ENCODE assay signal across 31 mouse cellular contexts in genomic region chr13:44559706-44560105, GRCm38 (mm10).
"Had no signal": no experiment of that assay in that cellular context is flagged by ENCODE, and none has a peak within 500 bp of the region (broad histone marks: within the 10 kb centered on the region; RNA-seq: fewer than 3 reads in every experiment).

No protein-coding gene starts in this region.

- H3K4me3 ChIP-seq: limb, embryonic 10.5 days; limb, embryonic 12.5 days; limb, embryonic 13.5 days; limb, embryonic 15.5 days; liver, embryonic 12.5 days; liver, embryonic 13.5 days; liver, embryonic 15.5 days; lung, embryonic 15.5 days; megakaryocyte, embryonic 14.5 days; midbrain, embryonic 10.5 days; midbrain, embryonic 12.5 days; midbrain, embryonic 13.5 days; midbrain, embryonic 15.5 days; myocyte had no signal

- H3K27ac ChIP-seq: limb, embryonic 10.5 days; limb, embryonic 12.5 days; limb, embryonic 13.5 days; limb, embryonic 15.5 days; liver, embryonic 12.5 days; liver, embryonic 13.5 days; liver, embryonic 14.5 days; liver, embryonic 15.5 days; lung, embryonic 15.5 days; macrophage; midbrain, embryonic 10.5 days; midbrain, embryonic 12.5 days; midbrain, embryonic 13.5 days; midbrain, embryonic 15.5 days had no signal

- ATAC-seq: liver, embryonic 12.5 days; liver, postnatal 0 days; lung, postnatal 0 days; midbrain, embryonic 13.5 days; midbrain, embryonic 15.5 days; midbrain, embryonic 16.5 days had no signal

- H3K36me3 ChIP-seq: limb, embryonic 10.5 days; limb, embryonic 12.5 days; limb, embryonic 13.5 days; limb, embryonic 15.5 days; liver, embryonic 12.5 days; liver, embryonic 13.5 days; liver, embryonic 15.5 days; lung, embryonic 15.5 days; midbrain, embryonic 10.5 days; midbrain, embryonic 12.5 days; midbrain, embryonic 13.5 days; midbrain, embryonic 15.5 days had no signal

- H3K4me1 ChIP-seq: liver, embryonic 12.5 days; liver, embryonic 13.5 days; liver, embryonic 15.5 days; lung, embryonic 15.5 days had no signal

- H3K9ac ChIP-seq: limb, embryonic 12.5 days; limb, embryonic 13.5 days; limb, embryonic 15.5 days; liver, embryonic 12.5 days; liver, embryonic 13.5 days; liver, embryonic 14.5 days; liver, embryonic 15.5 days; liver, postnatal 0 days; lung, embryonic 14.5 days; lung, embryonic 15.5 days; midbrain, embryonic 12.5 days; midbrain, embryonic 13.5 days; midbrain, embryonic 15.5 days had no signal

- H3K4me2 ChIP-seq: limb, embryonic 12.5 days; limb, embryonic 13.5 days; limb, embryonic 15.5 days; liver, embryonic 11.5 days; liver, embryonic 12.5 days; liver, embryonic 13.5 days; liver, embryonic 15.5 days; lung, embryonic 14.5 days; lung, embryonic 15.5 days; midbrain, embryonic 11.5 days; midbrain, embryonic 12.5 days; midbrain, embryonic 13.5 days; midbrain, embryonic 15.5 days had no signal

- H3K9me3 ChIP-seq: limb, embryonic 10.5 days; limb, embryonic 12.5 days; limb, embryonic 13.5 days; limb, embryonic 15.5 days; liver, embryonic 12.5 days; liver, embryonic 13.5 days; liver, embryonic 15.5 days; lung, embryonic 15.5 days; megakaryocyte, embryonic 14.5 days; midbrain, embryonic 10.5 days; midbrain, embryonic 12.5 days; midbrain, embryonic 13.5 days; midbrain, embryonic 15.5 days had no signal

- H3K27me3 ChIP-seq: limb, embryonic 15.5 days; liver, embryonic 13.5 days; lung, embryonic 15.5 days; megakaryocyte, embryonic 14.5 days; midbrain, embryonic 12.5 days; midbrain, embryonic 13.5 days; midbrain, embryonic 15.5 days had no signal

- DNase-seq: left cerebral cortex, postnatal 4 days; liver; liver, embryonic 13.5 days; liver, postnatal 0 days; lung, adult 18-20 months; lung, adult 2 months; lung, embryonic 14.5 days; lung, postnatal 10 days; lung, postnatal 14 days; lung, postnatal 36 days; lung, postnatal 4 days; midbrain, embryonic 14.5 days had no signal
